Mouse (Mus musculus) MEL (cell line): ENCODE results near the gene Hoxb5. TPM values are rescaled to one million over a fixed set of nuclear protein-coding genes. Genes with fewer than 3 reads are reported as not detected.

ENCODE experiments used
- DNase-seq: peaks from one replicate; pipeline ENCODE4 v3.0.0; 2011; ENCODE audit warnings: low read depth, low spot score
- H3K27ac ChIP-seq: 2 replicates; pipeline ENCODE4 v1.5.1; 2012; ENCODE audit warnings: low read depth, mild to moderate bottlenecking, control low read depth, low read length, moderate library complexity; ENCODE audit not compliant: control insufficient read depth
- H3K27me3 ChIP-seq, 2 experiments: fragments of 150-350 bp in 1 of 2; sonication (generic) in 1 of 2; 2 replicates each; pipeline ENCODE4 v1.6.1; 2012; ENCODE audit warnings: low read length in 2 of 2, mild to moderate bottlenecking in 2 of 2, improper control_type of control experiment in 1 of 2, moderate library complexity in 1 of 2; ENCODE audit not compliant: insufficient read depth in 2 of 2, control insufficient read depth in 1 of 2
- H3K36me3 ChIP-seq, 2 experiments: 2 replicates each; pipeline ENCODE4 v1.6.1; 2012 to 2014; ENCODE audit warnings: low read length in 2 of 2, improper control_type of control experiment in 1 of 2, inconsistent platforms in 1 of 2, mild to moderate bottlenecking in 1 of 2; ENCODE audit not compliant: insufficient read depth in 2 of 2, control insufficient read depth in 1 of 2
- H3K4me1 ChIP-seq, 2 experiments: fragments of 150-350 bp in 1 of 2; sonication (generic) in 1 of 2; 2 replicates each; pipeline ENCODE4 v1.6.1; 2012; ENCODE audit warnings: low read length in 2 of 2, improper control_type of control experiment in 1 of 2, mild to moderate bottlenecking in 1 of 2; ENCODE audit not compliant: insufficient read depth in 2 of 2, control insufficient read depth in 1 of 2
- H3K4me3 ChIP-seq, 2 experiments: fragments of 150-350 bp in 1 of 2; sonication (generic) in 1 of 2; 2 replicates each; pipeline ENCODE4 v1.5.1; 2012; ENCODE audit warnings: low read depth in 2 of 2, low read length in 2 of 2, mild to moderate bottlenecking in 2 of 2, moderate library complexity in 2 of 2, control low read depth in 1 of 2, improper control_type of control experiment in 1 of 2; ENCODE audit not compliant: control insufficient read depth in 1 of 2, insufficient read depth in 1 of 2
- H3K79me2 ChIP-seq: 2 replicates; pipeline ENCODE4 v1.6.1; 2012; ENCODE audit warnings: mild to moderate bottlenecking, low read length, moderate library complexity; ENCODE audit not compliant: control insufficient read depth, poor library complexity, insufficient read depth
- H3K9ac ChIP-seq: 2 replicates; pipeline ENCODE4 v1.6.1; 2012; ENCODE audit warnings: low read depth, mild to moderate bottlenecking, control low read depth, low read length, moderate library complexity; ENCODE audit not compliant: control insufficient read depth, poor library complexity, severe bottlenecking
- H3K9me3 ChIP-seq: fragments of 150-350 bp; sonication (generic); replicated peaks from 2 replicates; pipeline ENCODE4 v1.6.1; 2012; ENCODE audit warnings: mild to moderate bottlenecking, low read length, improper control_type of control experiment, moderate library complexity; ENCODE audit not compliant: insufficient read depth
- BHLHE40 ChIP-seq: IDR thresholded peaks from 2 replicates; pipeline ENCODE4 v1.6.1; 2012; ENCODE audit warnings: low read depth, mild to moderate bottlenecking, inconsistent platforms, low read length, improper control_type of control experiment, borderline replicate concordance
- CHD1 ChIP-seq: IDR thresholded peaks from 2 replicates; pipeline ENCODE4 v1.6.1; 2012; ENCODE audit warnings: low read depth, mild to moderate bottlenecking, inconsistent platforms, low read length, improper control_type of control experiment
- CTCF ChIP-seq, 3 experiments: IDR thresholded peaks in 2 of 3; conservative IDR thresholded peaks in 1 of 3; 2 replicates each; pipeline ENCODE4 v1.5.1; 2011 to 2012; ENCODE audit warnings: low read length in 3 of 3, low read depth in 2 of 3, mild to moderate bottlenecking in 2 of 3, improper control_type of control experiment in 1 of 3, inconsistent platforms in 1 of 3, mixed read lengths in 1 of 3, moderate library complexity in 1 of 3; ENCODE audit not compliant: control insufficient read depth in 1 of 3, insufficient read depth in 1 of 3, poor library complexity in 1 of 3, severe bottlenecking in 1 of 3
- E2F4 ChIP-seq: IDR thresholded peaks from 2 replicates; pipeline ENCODE4 v1.6.1; 2011; ENCODE audit warnings: low read depth, low read length, improper control_type of control experiment, borderline replicate concordance
- ELF1 ChIP-seq: IDR thresholded peaks from 2 replicates; pipeline ENCODE4 v1.6.1; 2014; ENCODE audit warnings: low read depth, mild to moderate bottlenecking, inconsistent platforms, low read length, improper control_type of control experiment, moderate library complexity
- ETS1 ChIP-seq: IDR thresholded peaks from 2 replicates; pipeline ENCODE4 v1.6.1; 2012; ENCODE audit warnings: low read depth, mild to moderate bottlenecking, inconsistent platforms, low read length, improper control_type of control experiment, moderate library complexity
- KAT2A ChIP-seq: conservative IDR thresholded peaks from 2 replicates; pipeline ENCODE4 v1.6.1; 2012; ENCODE audit warnings: low read depth, low read length, improper control_type of control experiment, inconsistent platforms
- MAFK ChIP-seq: IDR thresholded peaks from 2 replicates; pipeline ENCODE4 v1.6.1; 2011; ENCODE audit warnings: low read depth, mild to moderate bottlenecking, low read length, improper control_type of control experiment, borderline replicate concordance
- MEF2A ChIP-seq: IDR thresholded peaks from 2 replicates; pipeline ENCODE4 v1.6.1; 2014; ENCODE audit warnings: low read depth, mild to moderate bottlenecking, inconsistent platforms, low read length, improper control_type of control experiment; ENCODE audit not compliant: poor library complexity, insufficient replicate concordance, severe bottlenecking; ENCODE audit errors: extremely low read depth
- MYB ChIP-seq: IDR thresholded peaks from 2 replicates; pipeline ENCODE4 v1.6.1; 2011; ENCODE audit warnings: mild to moderate bottlenecking, low read depth, low read length, improper control_type of control experiment
- MYC ChIP-seq: IDR thresholded peaks from 2 replicates; pipeline ENCODE4 v1.6.1; 2011; ENCODE audit warnings: low read depth, mild to moderate bottlenecking, low read length, improper control_type of control experiment, moderate library complexity
- POLR2AphosphoS2 ChIP-seq: IDR thresholded peaks from 2 replicates; pipeline ENCODE4 v1.6.1; 2011; ENCODE audit warnings: low read length, improper control_type of control experiment
- RAD21 ChIP-seq: IDR thresholded peaks from 2 replicates; pipeline ENCODE4 v1.6.1; 2011; ENCODE audit warnings: mild to moderate bottlenecking, low read depth, low read length, improper control_type of control experiment
- SIN3A ChIP-seq: IDR thresholded peaks from 2 replicates; pipeline ENCODE4 v1.6.1; 2012; ENCODE audit warnings: low read length, improper control_type of control experiment, inconsistent platforms
- UBTF ChIP-seq: IDR thresholded peaks from 2 replicates; pipeline ENCODE4 v1.6.1; 2012; ENCODE audit warnings: low read depth, mild to moderate bottlenecking, inconsistent platforms, low read length, improper control_type of control experiment, moderate library complexity, borderline replicate concordance; ENCODE audit not compliant: insufficient read depth
- USF2 ChIP-seq, 2 experiments: IDR thresholded peaks; 2 replicates each; pipeline ENCODE4 v1.6.1; 2011 to 2012; ENCODE audit warnings: improper control_type of control experiment in 2 of 2, low read length in 2 of 2, borderline replicate concordance in 1 of 2, inconsistent platforms in 1 of 2, low read depth in 1 of 2, mild to moderate bottlenecking in 1 of 2; ENCODE audit not compliant: insufficient read depth in 1 of 2
- ZKSCAN1 ChIP-seq: IDR thresholded peaks from 2 replicates; pipeline ENCODE4 v1.6.1; 2012; ENCODE audit warnings: low read depth, mild to moderate bottlenecking, inconsistent platforms, low read length, improper control_type of control experiment, moderate library complexity
- polyA plus RNA-seq, 2 experiments: library from polyadenylated mRNA; stranded (reverse) in 1 of 2; unstranded in 1 of 2; fragments of >175 nt in 1 of 2; fragments of >200 nt in 1 of 2; gene quantifications; 2 replicates each; pipeline versions ENCODE4 v1.2.1 to v1.2.4; 2012; ENCODE audit warnings: low replicate concordance in 2 of 2, low read depth in 1 of 2; ENCODE audit not compliant: insufficient read length in 2 of 2, insufficient read depth in 1 of 2, missing spikeins in 1 of 2
- total RNA-seq: library from RNA; depleted of rRNA; stranded (reverse); fragments of 300-350 nt; gene quantifications from 2 replicates; pipeline ENCODE4 v1.2.3, GENCODE M21; 2012

The Hoxb5 gene
- total and polyA plus RNA-seq, 3 experiments = not detected

- Histone ChIP-seq H3K4me1 (no peaks in the 10 kb centered on the region), H3K9ac (no peak overlapping the region), H3K27me3 (peaks cover 7 to 9% of the 10 kb centered on the region in 2 experiments), H3K9me3 (no peaks in the 10 kb centered on the region), H3K79me2 (no peaks in the 10 kb centered on the region), H3K27ac (no peak overlapping the region), H3K4me3 (no peak overlapping the region), H3K36me3 (no peaks in the 10 kb centered on the region)
- no peak for TF ChIP-seq MYB
- TF ChIP-seq BHLHE40 = no peak
- no peak for TF ChIP-seq KAT2A
- no peak for TF ChIP-seq USF2 (IDR thresholded peaks at IDR 0.05; ENCODE audit: borderline replicate concordance in 1 of 2, insufficient read depth in 1 of 2, low read depth in 1 of 2, low read length in 2 of 2)
- DNase-seq = no peak
Observed at GRCm38 (mm10) chr11:96327750-96328149, 24.6 kb downstream of the Hoxb5 start.

GRCm38 (mm10) chr11:96328605-96329004, 25.5 kb downstream of the Hoxb5 start:
- Histone ChIP-seq H3K4me1 (no peaks in the 10 kb centered on the region), H3K9ac (no peak overlapping the region), H3K27me3 (peaks cover 5 to 9% of the 10 kb centered on the region in 2 experiments; a peak in 3 of 4 replicates), H3K27ac (no peak overlapping the region)
- no peak for DNase-seq
- TF ChIP-seq SIN3A = no peak
- no peak for TF ChIP-seq RAD21
- no peak for TF ChIP-seq ELF1
- no peak for TF ChIP-seq MYC
- TF ChIP-seq POLR2AphosphoS2 = no peak
- TF ChIP-seq CTCF (IDR thresholded peaks at IDR 0.05 in 2 of 3, conservative IDR thresholded peaks at IDR 0.05 in 1 of 3; ENCODE audit: control insufficient read depth in 1 of 3, insufficient read depth in 1 of 3, low read depth in 2 of 3, low read length in 3 of 3, poor library complexity in 1 of 3, severe bottlenecking in 1 of 3) = no peak
- no peak for TF ChIP-seq ZKSCAN1
- no peak for TF ChIP-seq ETS1
- TF ChIP-seq CHD1 = no peak
- TF ChIP-seq E2F4 = no peak
- no peak for TF ChIP-seq MAFK
- no peak for TF ChIP-seq UBTF
- TF ChIP-seq MEF2A = no peak
- TF ChIP-seq, all 39 proteins: peak for 0
- H3K9me3 ChIP-seq = no peaks in the 10 kb centered on the region
- no peaks in the 10 kb centered on the region for H3K36me3 ChIP-seq
- H3K79me2 ChIP-seq = no peaks in the 10 kb centered on the region
- no peak overlapping the region for H3K4me3 ChIP-seq
